8 mouse cellular contexts compared by ENCODE assay signal in the genomic region with DNA sequence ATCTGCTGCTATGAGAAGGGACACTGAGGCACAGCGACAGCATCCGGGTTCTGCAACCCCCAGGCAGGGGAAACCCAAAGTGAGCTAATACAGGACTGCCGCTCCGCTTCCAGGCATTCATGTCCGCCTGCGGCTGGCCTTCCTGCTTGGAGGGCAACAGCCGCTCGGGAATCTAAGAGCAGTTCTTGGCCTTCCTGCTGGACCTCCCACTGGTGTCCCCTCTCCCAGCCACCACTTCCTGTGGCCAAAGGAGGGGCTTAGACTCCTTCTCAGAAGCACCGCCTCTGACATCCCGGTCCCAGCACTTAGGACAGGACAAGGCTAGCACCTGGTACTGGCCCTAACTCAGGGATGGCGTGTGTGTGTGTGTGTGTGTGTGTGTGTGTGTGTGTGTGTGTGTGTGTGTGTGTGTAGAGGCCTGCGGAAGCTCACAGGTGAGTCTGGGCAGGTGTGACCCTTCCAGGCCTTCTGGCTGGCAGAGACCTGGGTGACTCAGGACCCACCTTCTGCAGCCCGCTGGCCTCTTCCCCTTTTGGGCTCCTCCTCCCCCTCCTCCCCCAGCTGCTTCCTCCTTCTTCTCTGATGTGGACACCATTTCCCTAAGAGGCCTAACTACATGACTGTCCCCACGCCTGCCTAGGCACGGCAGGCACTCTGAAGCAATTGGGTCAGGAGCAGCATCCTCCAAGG. TPM values are rescaled to one million over a fixed set of nuclear protein-coding genes. Genes with fewer than 3 reads are reported as not detected.
DNase-seq lines count a peak whose midpoint lies in the region; ATAC-seq and TF ChIP-seq lines count a peak whose summit lies in the region.

No protein-coding gene starts in this region.

- peak overlapping the region; percentile 18; the same call in 1 of the 2 replicates for H3K9ac ChIP-seq in heart, embryonic 15.5 days
- 0 out of 2 replicates have a peak overlapping the region, but pooled peaks have one; percentile 27 for H3K9ac ChIP-seq in kidney, postnatal 0 days (ENCODE audit: low read depth, low read length)

- H3K4me1 ChIP-seq in heart, embryonic 15.5 days (replicated peaks): peaks cover 94% of the 10 kb centered on the region
- H3K4me1 ChIP-seq in kidney, postnatal 0 days (replicated peaks; ENCODE audit: insufficient read depth, low read length): peaks cover 61% of the 10 kb centered on the region

- ATAC-seq in heart, embryonic 15.5 days (replicated peaks; ENCODE audit: insufficient number of reproducible peaks, insufficient read depth, low FRiP score, low read depth): peak; percentile 32; the same call in 1 of the 2 replicates
- ATAC-seq in kidney, postnatal 0 days (replicated peaks; ENCODE audit: low FRiP score, low read depth): no peak

- H3K4me2 ChIP-seq in heart, embryonic 15.5 days: peak overlapping the region; percentile 94
- peak overlapping the region; percentile 40 for H3K4me2 ChIP-seq in kidney, postnatal 0 days (ENCODE audit: low read length)

- peak overlapping the region; percentile 12 for H3K4me3 ChIP-seq in heart, embryonic 15.5 days
- H3K4me3 ChIP-seq in kidney, postnatal 0 days (replicated peaks; ENCODE audit: low read depth, low read length): no peak overlapping the region
- peak overlapping the region; percentile 28 for H3K4me3 ChIP-seq in macrophage (ENCODE audit: inconsistent target)

- H3K27ac ChIP-seq in heart, embryonic 15.5 days: peak overlapping the region; percentile 89
- peak overlapping the region; percentile 92 for H3K27ac ChIP-seq in kidney, postnatal 0 days
- peak overlapping the region; percentile 78 for H3K27ac ChIP-seq in macrophage

- WGBS in heart, embryonic 15.5 days: 48% methylated on average over 15 of the region's 15 CpGs
- WGBS in kidney, postnatal 0 days: 33% methylated on average over 15 of the region's 15 CpGs
- 45% methylated on average over 13 of the region's 15 CpGs for WGBS in macrophage (ENCODE audit: missing documents)

- no peak for TF ChIP-seq CTCF in kidney, postnatal 0 days (IDR thresholded peaks at IDR 0.05; ENCODE audit: low read depth)

- intact Hi-C loops in left cerebral cortex, postnatal 25 days (cut with DNase I): no loop called here

- no peaks in the 10 kb centered on the region for H3K27me3 ChIP-seq in heart, embryonic 15.5 days
- no peaks in the 10 kb centered on the region for H3K27me3 ChIP-seq in kidney, postnatal 0 days (ENCODE audit: insufficient read depth, low read length)

- H3K9me3 ChIP-seq in heart, embryonic 15.5 days (replicated peaks): no peaks in the 10 kb centered on the region
- H3K9me3 ChIP-seq in kidney, postnatal 0 days (replicated peaks; ENCODE audit: low read length): no peaks in the 10 kb centered on the region

- DNase-seq in adrenal gland, adult 2 months: peak; percentile 65
- DNase-seq in adrenal gland, adult 8-10 months: no peak
- peak; percentile 49 to 53 for DNase-seq in adrenal gland, postnatal 36 days
- peak; percentile 88 for DNase-seq in kidney, postnatal 0 days (ENCODE audit: low spot score)
- no peak for DNase-seq in left cerebral cortex, postnatal 25 days (ENCODE audit: low spot score in 2 of 2)
- no peak for DNase-seq in cerebellum, adult 8-10 months

- peaks cover 6% of the 10 kb centered on the region; the same call in 1 of the 2 replicates for H3K36me3 ChIP-seq in heart, embryonic 15.5 days
- H3K36me3 ChIP-seq in kidney, postnatal 0 days (ENCODE audit: insufficient read depth, low read length): 0 out of 2 replicates have a peak, but pooled peaks cover 1% of the 10 kb centered on the region
- H3K36me3 ChIP-seq in macrophage (ENCODE audit: inconsistent target): peaks cover 8% of the 10 kb centered on the region; the same call in 1 of the 2 replicates

- H3K79me2 ChIP-seq in macrophage (ENCODE audit: inconsistent target): peaks cover 100% of the 10 kb centered on the region

RNA-seq across cellular contexts. Expression of a gene that starts 6.3 kb away (rescaled TPM):
- 100 to 1,000 TPM; 198 to 278 TPM for total RNA-seq in adrenal gland, adult 2 months (2021)
- polyA plus RNA-seq in adrenal gland, adult 2 months (2012; rRNA removed): 330 and 345 TPM in 2 replicates
- total RNA-seq in adrenal gland, adult 8-10 months (2022): 100 to 1,000 TPM; 229 to 382 (median 295) TPM
- total RNA-seq in adrenal gland, postnatal 36 days (2021): 100 to 1,000 TPM; 221 to 245 TPM
- 367 and 431 TPM in 2 replicates for polyA plus RNA-seq in heart, embryonic 15.5 days (2015; fragmentation: Nextera tagmentation; extraction: Ambion mirVana)
- polyA plus RNA-seq in kidney, postnatal 0 days (2015; fragmentation: Nextera tagmentation; extraction: Ambion mirVana): 351 and 359 TPM in 2 replicates
- 100 to 1,000 TPM in 23 of 26 experiments, 10 to 100 TPM in 3; 71.0 to 453 (median 221) TPM for total RNA-seq in macrophage (2018; cell fraction: chromatin; rRNA removed)
- total RNA-seq in macrophage (2018; cell fraction: cytosol; rRNA removed): 100 to 1,000 TPM; 541 to 697 (median 633) TPM
- total RNA-seq in macrophage (2018; cell fraction: nucleus; rRNA removed): 100 to 1,000 TPM; 118 to 431 (median 271) TPM
- polyA plus RNA-seq in macrophage (2018): 624 to 802 TPM (median 682 TPM) in 3 replicates
- total RNA-seq in left cerebral cortex, postnatal 25 days (2021): 100 to 1,000 TPM; 214 to 221 TPM

RNA-seq across cellular contexts. Expression of a gene that starts 19.8 kb away (rescaled TPM):
- total RNA-seq in adrenal gland, adult 2 months (2021): 1 to 10 TPM; 3.7 to 4.1 TPM
- polyA plus RNA-seq in adrenal gland, adult 2 months (2012; rRNA removed): 8.3 and 10.4 TPM in 2 replicates
- 1 to 10 TPM; 5.0 to 7.7 (median 6.2) TPM for total RNA-seq in adrenal gland, adult 8-10 months (2022)
- total RNA-seq in adrenal gland, postnatal 36 days (2021): 1 to 10 TPM; 4.6 to 8.4 TPM
- 9.7 and 10.7 TPM in 2 replicates for polyA plus RNA-seq in heart, embryonic 15.5 days (2015; fragmentation: Nextera tagmentation; extraction: Ambion mirVana)
- polyA plus RNA-seq in kidney, postnatal 0 days (2015; fragmentation: Nextera tagmentation; extraction: Ambion mirVana): 30.5 and 33.3 TPM in 2 replicates
- total RNA-seq in macrophage (2018; cell fraction: chromatin; rRNA removed): 1 to 10 TPM in 3 of 26 experiments, under 1 TPM in 14, not detected in 9; 0.17 to 2.2 (median 0.60) TPM
- total RNA-seq in macrophage (2018; cell fraction: cytosol; rRNA removed): under 1 TPM in 3 of 26 experiments, not detected in 23; 0.03 to 0.14 (median 0.06) TPM
- 1 to 10 TPM in 1 of 26 experiments, under 1 TPM in 4, not detected in 21; 0.11 to 1.0 (median 0.30) TPM for total RNA-seq in macrophage (2018; cell fraction: nucleus; rRNA removed)
- polyA plus RNA-seq in macrophage (2018): not detected in 3 replicates
- total RNA-seq in left cerebral cortex, postnatal 25 days (2021): 1 to 10 TPM; 3.4 to 3.5 TPM

RNA-seq across cellular contexts. Expression of a gene that starts 40.5 kb away (rescaled TPM):
- total RNA-seq in adrenal gland, adult 2 months (2021): 1 to 10 TPM in 1 of 2 experiments, under 1 TPM in 1; 0.48 to 2.7 TPM
- 1.7 and 4.1 TPM in 2 replicates for polyA plus RNA-seq in adrenal gland, adult 2 months (2012; rRNA removed)
- total RNA-seq in adrenal gland, adult 8-10 months (2022): 1 to 10 TPM in 1 of 4 experiments, under 1 TPM in 3; 0.31 to 2.2 (median 0.74) TPM
- total RNA-seq in adrenal gland, postnatal 36 days (2021): 1 to 10 TPM in 1 of 2 experiments, under 1 TPM in 1; 0.30 to 1.0 TPM
- polyA plus RNA-seq in heart, embryonic 15.5 days (2015; fragmentation: Nextera tagmentation; extraction: Ambion mirVana): 2.5 and 3.6 TPM in 2 replicates
- polyA plus RNA-seq in kidney, postnatal 0 days (2015; fragmentation: Nextera tagmentation; extraction: Ambion mirVana): 12.9 and 14.7 TPM in 2 replicates
- not detected for total RNA-seq in macrophage (2018; cell fraction: chromatin; rRNA removed)
- not detected for total RNA-seq in macrophage (2018; cell fraction: cytosol; rRNA removed)
- not detected for total RNA-seq in macrophage (2018; cell fraction: nucleus; rRNA removed)
- polyA plus RNA-seq in macrophage (2018): not detected in 3 replicates
- 10 to 100 TPM; 69.9 to 81.4 TPM for total RNA-seq in left cerebral cortex, postnatal 25 days (2021)

RNA-seq across cellular contexts. Expression of a gene that starts 41.4 kb away (rescaled TPM):
- 10 to 100 TPM; 36.0 to 41.7 TPM for total RNA-seq in adrenal gland, adult 2 months (2021)
- 67.3 and 80.0 TPM in 2 replicates for polyA plus RNA-seq in adrenal gland, adult 2 months (2012; rRNA removed)
- total RNA-seq in adrenal gland, adult 8-10 months (2022): 10 to 100 TPM; 36.7 to 49.1 (median 39.8) TPM
- total RNA-seq in adrenal gland, postnatal 36 days (2021): 10 to 100 TPM; 37.8 to 43.1 TPM
- polyA plus RNA-seq in heart, embryonic 15.5 days (2015; fragmentation: Nextera tagmentation; extraction: Ambion mirVana): 31.7 and 45.7 TPM in 2 replicates
- 28.9 and 29.9 TPM in 2 replicates for polyA plus RNA-seq in kidney, postnatal 0 days (2015; fragmentation: Nextera tagmentation; extraction: Ambion mirVana)
- 10 to 100 TPM in 7 of 26 experiments, 1 to 10 TPM in 19; 2.6 to 17.1 (median 7.9) TPM for total RNA-seq in macrophage (2018; cell fraction: chromatin; rRNA removed)
- 10 to 100 TPM in 1 of 26 experiments, 1 to 10 TPM in 25; 3.3 to 10.4 (median 6.3) TPM for total RNA-seq in macrophage (2018; cell fraction: cytosol; rRNA removed)
- 10 to 100 TPM in 6 of 26 experiments, 1 to 10 TPM in 20; 2.1 to 27.4 (median 5.2) TPM for total RNA-seq in macrophage (2018; cell fraction: nucleus; rRNA removed)
- polyA plus RNA-seq in macrophage (2018): 4.4 to 25.0 TPM (median 10.0 TPM) in 3 replicates
- total RNA-seq in left cerebral cortex, postnatal 25 days (2021): 10 to 100 TPM; 11.1 to 13.3 TPM

RNA-seq across cellular contexts. Expression of a gene that starts 48.2 kb away (rescaled TPM):
- 1 to 10 TPM; 1.3 to 1.4 TPM for total RNA-seq in adrenal gland, adult 2 months (2021)
- 1.8 and 2.2 TPM in 2 replicates for polyA plus RNA-seq in adrenal gland, adult 2 months (2012; rRNA removed)
- total RNA-seq in adrenal gland, adult 8-10 months (2022): 1 to 10 TPM; 1.5 to 2.3 (median 2.0) TPM
- total RNA-seq in adrenal gland, postnatal 36 days (2021): 1 to 10 TPM in 1 of 2 experiments, under 1 TPM in 1; 0.99 to 1.6 TPM
- polyA plus RNA-seq in heart, embryonic 15.5 days (2015; fragmentation: Nextera tagmentation; extraction: Ambion mirVana): 0.68 and 0.82 TPM in 2 replicates
- 1.3 and 2.0 TPM in 2 replicates for polyA plus RNA-seq in kidney, postnatal 0 days (2015; fragmentation: Nextera tagmentation; extraction: Ambion mirVana)
- total RNA-seq in macrophage (2018; cell fraction: chromatin; rRNA removed): 1 to 10 TPM in 19 of 26 experiments, under 1 TPM in 5, not detected in 2; 0.54 to 4.1 (median 1.3) TPM
- total RNA-seq in macrophage (2018; cell fraction: cytosol; rRNA removed): under 1 TPM; 0.11 to 0.51 (median 0.28) TPM
- 1 to 10 TPM in 12 of 26 experiments, under 1 TPM in 11, not detected in 3; 0.40 to 3.3 (median 1.1) TPM for total RNA-seq in macrophage (2018; cell fraction: nucleus; rRNA removed)
- 0.38 to 0.51 TPM (median 0.43 TPM) in 3 replicates for polyA plus RNA-seq in macrophage (2018)
- 1 to 10 TPM in 1 of 2 experiments, under 1 TPM in 1; 0.96 to 1.1 TPM for total RNA-seq in left cerebral cortex, postnatal 25 days (2021)

Comparison
In these comparisons a context has a peak if more than half of its experiments do, and no peak if none do; other contexts are left out.
1. DNase-seq: peak in adrenal gland, adult 2 months (single experiment), adrenal gland, postnatal 36 days (2 of 2) and kidney, postnatal 0 days (single experiment); none in adrenal gland, adult 8-10 months (single experiment), left cerebral cortex, postnatal 25 days (0 of 2) and cerebellum, adult 8-10 months (single experiment).
2. RNA of a gene that starts 40.5 kb away (total RNA-seq): 69.9 to 81.4 TPM in left cerebral cortex, postnatal 25 days; 0.48 to 2.7 TPM in adrenal gland, adult 2 months, 0.30 to 1.0 TPM in adrenal gland, postnatal 36 days and 0.31 to 2.2 TPM in adrenal gland, adult 8-10 months; every median in the first group is over 10 times any median in the second.
3. Peak in every context shown above with its lines, with median percentiles within 50 percentile points of each other: H3K27ac ChIP-seq.